Mouse (Mus musculus) brain, embryonic 14.5 days (tissue): Measurements from ENCODE around the gene Plce1.

ENCODE experiments used
- CTCF ChIP-seq: fragments of 200-500 bp; IDR thresholded peaks from 2 replicates; pipeline ENCODE4 v1.5.1; 2012; ENCODE audit warnings: inconsistent platforms, mild to moderate bottlenecking, moderate library complexity, borderline replicate concordance; ENCODE audit not compliant: insufficient read depth, insufficient read length; ENCODE audit errors: extremely low read depth
- POLR2A ChIP-seq: fragments of 200-500 bp; IDR thresholded peaks from 2 replicates; pipeline ENCODE4 v1.6.1; 2012; ENCODE audit warnings: mild to moderate bottlenecking, inconsistent platforms, borderline replicate concordance; ENCODE audit not compliant: poor library complexity, insufficient read depth, insufficient read length, severe bottlenecking; ENCODE audit errors: extremely low read depth

DNA sequence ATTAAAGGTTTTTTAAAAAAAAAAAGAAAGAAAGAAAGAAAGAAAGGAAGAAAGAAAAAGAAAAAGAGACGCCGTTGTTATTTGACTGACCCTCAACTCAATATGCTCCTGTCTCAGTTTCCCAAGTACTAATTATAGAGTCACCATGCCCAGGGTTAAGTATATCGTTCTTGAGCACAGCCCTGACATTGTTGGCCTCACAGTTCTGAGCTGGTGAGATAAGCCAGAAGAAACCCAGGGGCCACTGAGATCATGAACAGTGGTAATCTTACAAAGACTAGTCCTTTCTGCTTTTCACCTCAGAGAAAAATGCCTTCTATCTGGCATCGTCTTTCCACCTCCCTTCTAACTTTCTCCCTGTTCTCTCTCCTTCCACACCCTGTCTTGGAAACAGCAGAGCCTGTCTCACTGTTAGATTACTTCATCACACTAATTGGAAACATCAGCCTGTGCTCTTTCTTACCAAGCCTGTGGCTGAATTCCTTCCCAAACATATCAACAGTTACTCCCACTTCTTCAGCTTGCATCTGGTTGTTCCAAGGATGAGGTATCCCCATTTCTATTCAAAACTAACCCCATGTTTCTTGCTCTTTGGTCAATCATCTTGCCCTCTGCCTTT lies 339.4 kb downstream of the Plce1 start:
- TF ChIP-seq POLR2A (no peak), CTCF (no peak)
